Mouse (Mus musculus): ENCODE data around the gene Cda. TPM values are rescaled to one million over a fixed set of nuclear protein-coding genes. Genes with fewer than 3 reads are reported as not detected.
A peak's percentile ranks its signal among the peaks of the same experiment; 100 is the strongest.
"Not testable (repeated sequence)": the region's sequence is repeated elsewhere in the genome, so short reads cannot be mapped to it uniquely, and the experiment has no call there.

Cda gene
- total RNA-seq, 1 experiment from 2014 or later = not detected

DNA sequence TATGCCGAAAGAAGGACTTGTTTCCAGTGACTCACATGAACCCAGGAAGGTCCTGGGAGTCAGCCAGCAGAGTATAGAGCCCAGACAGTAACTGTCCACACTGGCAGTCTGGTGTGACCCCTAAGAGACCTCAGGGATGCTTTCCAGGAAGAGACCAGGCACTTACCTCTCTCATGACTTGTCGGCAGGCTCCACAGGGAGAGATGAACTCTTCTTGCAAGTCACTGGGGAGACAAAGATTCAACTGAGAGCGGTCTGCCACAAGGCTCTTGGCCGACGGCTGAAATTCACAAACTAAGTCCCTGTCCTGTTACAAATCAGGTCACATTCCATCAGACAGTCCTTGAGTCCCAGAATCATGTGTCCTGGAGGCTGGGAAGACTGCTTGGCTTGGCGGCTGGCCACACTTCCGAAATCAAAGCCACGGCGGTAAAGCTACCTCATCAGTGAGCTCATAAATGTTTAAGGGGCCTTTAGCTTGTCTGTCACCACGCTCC lies 24.4 kb downstream of the Cda start:
- no peak for ATAC-seq (replicated peaks in 1 of 2; ENCODE audit: insufficient read depth in 1 of 2, low FRiP score in 2 of 2, low TSS enrichment in 1 of 2, low read depth in 1 of 2, poor library complexity in 2 of 2, severe bottlenecking in 2 of 2)

DNA sequence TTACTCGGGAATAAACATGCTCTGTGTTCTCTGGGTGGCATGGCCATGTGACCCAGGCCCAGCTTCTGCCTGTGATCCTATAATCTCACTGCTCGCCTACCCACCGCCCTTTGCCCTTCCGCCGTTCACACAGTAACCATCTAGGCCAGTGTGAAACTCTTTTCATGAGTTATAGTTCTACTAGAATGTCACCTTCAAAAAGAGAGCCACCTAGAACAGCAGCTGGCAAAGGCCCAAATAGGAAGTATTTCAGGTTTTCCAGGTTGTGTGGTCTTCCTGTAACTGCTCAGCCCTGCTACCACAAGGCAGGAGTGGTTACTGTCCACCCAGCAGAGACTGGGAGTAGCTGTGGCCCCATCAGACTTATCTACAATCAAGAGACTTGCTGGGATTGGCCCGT lies 25.0 kb downstream of the Cda start:
- no peak for ATAC-seq (replicated peaks in 1 of 2; ENCODE audit: insufficient read depth in 1 of 2, low FRiP score in 2 of 2, low TSS enrichment in 1 of 2, low read depth in 1 of 2, poor library complexity in 2 of 2, severe bottlenecking in 2 of 2)

DNA sequence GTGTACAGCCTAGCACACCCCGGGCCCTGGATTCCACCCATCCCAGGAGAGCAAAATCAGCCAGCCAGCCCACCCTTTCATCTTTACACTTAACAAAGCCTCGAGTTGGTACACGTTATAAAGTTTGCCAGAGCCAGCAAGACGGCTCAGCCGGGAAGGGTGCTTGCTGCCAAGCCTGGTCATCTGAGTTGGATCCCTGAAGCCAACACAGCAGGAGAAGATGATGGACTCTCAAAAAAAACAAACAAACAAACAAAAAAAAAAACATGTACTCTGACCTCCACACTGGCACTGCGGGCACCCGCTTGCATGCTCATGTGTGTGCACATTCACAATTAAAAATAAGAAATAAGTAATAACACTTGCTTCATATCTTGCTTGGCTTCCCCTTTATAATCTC lies 25.7 kb downstream of the Cda start:
- ATAC-seq (replicated peaks in 1 of 2; ENCODE audit: insufficient read depth in 1 of 2, low FRiP score in 2 of 2, low TSS enrichment in 1 of 2, low read depth in 1 of 2, poor library complexity in 2 of 2, severe bottlenecking in 2 of 2) = no peak

DNA sequence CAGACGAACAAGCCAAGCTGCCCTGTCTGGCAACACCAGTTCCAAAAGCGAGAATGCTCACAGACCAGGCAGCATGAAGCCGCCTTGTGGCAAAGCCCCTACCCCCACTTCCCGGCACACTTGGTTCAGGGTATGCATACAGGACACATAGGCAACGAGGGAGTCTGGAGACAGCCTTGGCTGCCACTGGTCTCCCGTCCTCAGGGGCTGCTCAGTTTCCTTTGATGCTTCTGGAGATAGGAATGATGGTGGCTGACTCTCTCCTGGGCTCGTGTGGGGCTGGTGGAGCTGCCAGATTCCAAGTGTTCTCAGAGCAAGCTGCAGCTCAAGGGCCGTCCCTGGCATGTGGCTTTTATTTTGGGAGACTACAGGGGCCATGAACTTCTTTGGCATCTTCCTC lies 26.4 kb downstream of the Cda start:
- ATAC-seq (replicated peaks in 1 of 2; ENCODE audit: insufficient read depth in 1 of 2, low FRiP score in 2 of 2, low TSS enrichment in 1 of 2, low read depth in 1 of 2, poor library complexity in 2 of 2, severe bottlenecking in 2 of 2) = no peak

DNA sequence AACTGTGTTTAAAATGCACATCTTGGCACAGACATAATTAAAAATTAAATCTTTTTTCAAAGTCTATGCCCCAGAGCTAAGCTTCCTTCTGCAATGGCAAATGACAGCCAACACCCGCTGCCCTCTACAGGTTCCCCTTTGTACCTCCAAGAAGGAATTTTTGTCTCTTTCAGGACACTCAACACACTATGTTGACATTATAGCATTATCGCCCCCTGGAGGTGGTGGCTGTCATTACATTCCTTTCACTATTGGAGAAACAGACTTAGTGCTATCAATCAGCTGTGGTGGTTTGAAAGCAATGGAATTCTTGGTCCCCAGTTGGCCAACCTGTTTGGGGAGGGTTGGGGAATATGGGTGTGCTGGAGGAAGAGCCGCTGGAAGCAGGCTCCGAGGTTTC lies 27.8 kb downstream of the Cda start:
- 0 out of 4 replicates have a peak, but pooled peaks of 1 of the 2 experiments have one; percentile 32 for ATAC-seq (replicated peaks in 1 of 2; ENCODE audit: insufficient read depth in 1 of 2, low FRiP score in 2 of 2, low TSS enrichment in 1 of 2, low read depth in 1 of 2, poor library complexity in 2 of 2, severe bottlenecking in 2 of 2)

DNA sequence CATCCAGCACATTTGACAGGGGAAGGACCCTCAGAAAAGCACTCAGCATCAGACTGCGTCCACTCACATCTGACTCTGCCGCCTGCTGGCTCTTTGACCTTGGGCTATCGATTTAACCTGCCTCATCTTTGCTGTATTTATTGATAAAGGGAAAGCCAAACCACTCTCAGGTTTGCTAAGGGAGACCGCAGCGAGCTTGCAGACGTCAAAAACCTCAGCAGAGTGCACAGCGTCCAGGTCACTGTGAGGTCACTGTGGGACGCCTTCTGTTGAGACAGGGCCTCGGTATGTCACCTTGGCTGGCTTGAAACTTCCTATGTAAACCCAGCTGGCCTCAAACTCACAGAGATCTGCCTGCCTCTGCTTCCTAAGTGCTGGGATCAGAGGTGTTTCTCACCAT lies 30.5 kb downstream of the Cda start:
- no peak for ATAC-seq (replicated peaks in 1 of 2; ENCODE audit: insufficient read depth in 1 of 2, low FRiP score in 2 of 2, low TSS enrichment in 1 of 2, low read depth in 1 of 2, poor library complexity in 2 of 2, severe bottlenecking in 2 of 2)

DNA sequence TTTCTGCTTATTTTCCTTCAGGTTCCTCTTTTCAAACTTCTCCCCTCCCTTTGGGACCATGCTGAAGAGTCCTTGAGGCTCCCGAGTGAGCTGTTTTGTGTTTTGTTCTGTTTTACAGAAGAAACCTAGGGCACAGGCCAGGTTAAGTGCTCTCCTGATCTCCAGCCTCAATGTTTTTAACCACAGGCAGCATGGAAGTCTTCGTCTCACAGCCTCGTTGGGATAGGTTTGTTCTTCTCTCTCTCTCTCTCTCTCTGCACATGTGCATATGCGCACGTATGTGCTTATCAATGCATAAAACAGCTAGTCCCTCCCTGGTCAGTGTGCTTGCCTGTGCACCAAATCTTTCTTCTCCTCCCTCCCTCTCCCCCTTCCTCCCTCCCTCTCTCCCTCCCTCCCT lies 30.9 kb downstream of the Cda start:
- ATAC-seq (replicated peaks in 1 of 2; ENCODE audit: insufficient read depth in 1 of 2, low FRiP score in 2 of 2, low TSS enrichment in 1 of 2, low read depth in 1 of 2, poor library complexity in 2 of 2, severe bottlenecking in 2 of 2) = no peak

DNA sequence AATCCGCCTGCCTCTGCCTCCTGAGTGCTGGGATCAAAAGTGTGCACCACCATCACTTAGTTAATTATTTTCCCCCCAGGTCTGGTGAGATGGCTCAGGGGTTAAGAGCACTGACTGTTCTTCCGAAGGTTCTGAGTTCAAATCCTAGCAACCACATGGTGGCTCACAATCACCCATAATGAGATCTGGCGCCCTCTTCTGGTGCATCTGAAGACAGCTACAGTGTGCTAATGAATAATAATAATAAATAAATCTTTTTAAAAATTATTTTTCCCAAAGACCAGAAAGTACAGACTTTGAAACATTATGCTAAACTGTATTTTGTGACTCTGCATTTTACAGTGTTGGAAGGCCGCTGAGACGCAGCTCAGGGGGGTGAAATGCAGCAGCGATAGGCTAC lies 32.1 kb downstream of the Cda start:
- no peak for ATAC-seq (replicated peaks in 1 of 2; ENCODE audit: insufficient read depth in 1 of 2, low FRiP score in 2 of 2, low TSS enrichment in 1 of 2, low read depth in 1 of 2, poor library complexity in 2 of 2, severe bottlenecking in 2 of 2)

DNA sequence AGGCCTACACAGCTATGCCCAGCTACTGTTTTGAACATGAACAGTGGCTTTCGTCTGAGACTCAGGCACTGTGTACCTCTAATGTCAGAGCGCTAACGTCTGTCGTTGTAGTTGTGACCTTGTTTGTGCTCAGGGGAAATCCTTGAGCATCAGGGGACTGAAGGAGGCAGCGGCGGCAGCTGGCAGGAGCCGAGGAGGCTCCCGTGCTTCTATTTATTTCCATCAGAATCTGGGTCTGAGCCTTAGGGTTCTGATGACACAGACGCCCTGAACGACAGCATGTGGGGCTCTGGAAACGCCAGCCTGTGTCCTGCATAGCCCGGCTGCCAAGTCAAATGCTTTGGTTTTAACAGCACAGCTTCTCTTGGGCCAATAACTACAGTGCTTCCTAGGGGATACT lies 32.8 kb downstream of the Cda start:
- no peak for ATAC-seq (replicated peaks in 1 of 2; ENCODE audit: insufficient read depth in 1 of 2, low FRiP score in 2 of 2, low TSS enrichment in 1 of 2, low read depth in 1 of 2, poor library complexity in 2 of 2, severe bottlenecking in 2 of 2)

DNA sequence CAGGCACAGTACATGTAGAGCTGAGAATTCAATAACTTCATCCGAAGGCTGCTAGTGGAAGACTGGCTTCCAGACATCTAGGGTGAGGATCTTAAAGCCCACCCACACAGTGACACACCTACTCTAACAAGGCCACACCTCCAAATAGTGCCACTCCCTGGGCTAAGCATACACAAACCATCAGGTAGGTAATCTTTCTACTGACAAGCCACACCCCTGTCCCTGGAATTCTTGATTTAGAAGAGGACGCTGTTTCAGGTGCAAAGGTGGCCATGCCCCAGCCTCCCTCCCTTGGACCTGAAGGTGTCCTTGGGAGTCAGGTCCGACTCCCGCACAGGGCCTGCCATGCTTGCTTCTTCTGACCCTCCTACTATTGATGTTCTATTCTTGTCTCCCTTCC lies 34.7 kb downstream of the Cda start:
- no peak for ATAC-seq (replicated peaks in 1 of 2; ENCODE audit: insufficient read depth in 1 of 2, low FRiP score in 2 of 2, low TSS enrichment in 1 of 2, low read depth in 1 of 2, poor library complexity in 2 of 2, severe bottlenecking in 2 of 2)

DNA sequence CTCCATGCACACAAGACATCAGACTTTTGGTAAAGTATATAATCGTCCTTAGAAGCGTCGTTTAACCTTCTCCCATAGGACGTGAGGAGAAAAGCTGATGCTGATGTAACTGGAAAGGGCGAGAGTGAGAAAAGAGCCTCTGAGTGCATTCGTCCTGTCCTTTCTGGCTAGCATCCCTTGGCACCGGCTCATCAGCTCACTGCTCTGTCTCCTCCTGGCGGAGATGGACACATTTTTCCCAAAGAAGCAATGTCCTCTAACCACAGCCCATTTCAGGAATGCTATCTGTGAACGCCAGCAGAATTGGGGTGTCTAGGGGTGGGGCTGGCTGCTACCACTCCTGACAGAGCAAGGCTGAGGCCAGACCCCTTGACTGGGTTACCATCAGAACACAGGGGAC lies 36.1 kb downstream of the Cda start:
- ATAC-seq (replicated peaks in 1 of 2; ENCODE audit: insufficient read depth in 1 of 2, low FRiP score in 2 of 2, low TSS enrichment in 1 of 2, low read depth in 1 of 2, poor library complexity in 2 of 2, severe bottlenecking in 2 of 2) = no peak

DNA sequence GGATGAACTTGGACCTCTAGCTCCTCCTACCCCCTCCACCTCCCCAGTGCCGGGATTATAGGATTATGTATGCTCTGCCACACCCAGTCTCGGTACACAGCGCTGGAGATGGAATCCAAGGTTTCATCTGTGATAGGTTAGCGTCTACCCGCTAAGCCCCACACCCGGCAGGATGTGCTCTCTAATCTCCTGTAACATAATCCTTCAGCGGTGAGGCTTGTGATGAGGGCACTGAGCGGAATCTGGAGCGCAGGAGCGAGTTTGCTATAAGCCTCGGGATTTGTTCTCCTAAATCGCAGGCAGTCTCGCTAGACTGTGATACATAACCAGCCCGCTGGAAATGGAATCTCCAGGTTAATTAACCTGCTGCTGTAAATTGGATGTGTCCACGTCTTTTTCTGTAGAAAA lies 37.5 kb downstream of the Cda start:
- ATAC-seq (replicated peaks in 1 of 2; ENCODE audit: insufficient read depth in 1 of 2, low FRiP score in 2 of 2, low TSS enrichment in 1 of 2, low read depth in 1 of 2, poor library complexity in 2 of 2, severe bottlenecking in 2 of 2) = no peak

DNA sequence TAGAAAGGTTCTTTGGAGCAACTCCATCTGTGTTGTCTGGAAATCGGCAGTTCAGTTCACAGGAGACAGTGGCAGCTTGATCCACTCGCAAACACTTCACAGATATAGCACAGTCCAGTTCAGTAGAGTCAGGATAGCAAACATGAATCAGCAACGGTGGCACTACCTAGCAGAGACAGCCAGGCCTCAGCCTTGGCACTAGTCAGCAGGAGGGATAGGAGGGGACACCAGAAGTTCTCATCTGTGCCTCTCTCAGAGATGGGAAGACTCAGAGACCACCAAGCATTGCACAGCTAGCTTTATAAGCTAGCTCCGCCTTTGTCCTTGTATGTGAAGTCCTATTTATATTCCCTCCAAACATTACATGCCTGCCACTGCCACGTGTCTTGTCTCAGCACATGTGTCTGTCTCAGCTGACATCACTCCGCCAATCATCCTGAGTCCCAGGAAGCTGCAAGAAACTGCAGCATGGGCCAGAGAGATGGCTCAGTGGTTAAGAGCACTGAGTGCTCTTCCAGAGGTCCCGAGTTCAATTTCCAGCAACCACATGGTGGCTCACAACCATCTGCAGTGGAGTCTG lies 39.8 kb downstream of the Cda start:
- no peak for ATAC-seq (replicated peaks in 1 of 2; ENCODE audit: insufficient read depth in 1 of 2, low FRiP score in 2 of 2, low TSS enrichment in 1 of 2, low read depth in 1 of 2, poor library complexity in 2 of 2, severe bottlenecking in 2 of 2)

DNA sequence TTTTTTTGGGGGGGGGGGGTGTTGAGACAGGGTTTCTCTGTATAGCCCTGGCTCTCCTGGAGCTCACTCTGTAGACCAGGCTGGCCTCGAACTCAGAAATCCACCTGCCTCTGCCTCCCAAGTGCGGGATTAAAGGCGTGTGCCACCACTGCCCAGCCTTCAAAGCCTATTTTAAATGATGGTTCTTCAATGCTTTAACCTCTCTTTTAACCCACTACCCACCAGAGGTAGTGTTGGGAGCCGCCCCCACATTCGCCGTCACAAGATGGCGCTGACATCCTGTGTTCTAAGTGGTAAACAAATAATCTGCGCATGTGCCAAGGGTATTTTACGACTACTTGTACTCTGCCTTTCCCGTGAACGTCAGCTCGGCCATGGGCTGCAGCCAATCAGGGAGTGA lies 40.6 kb downstream of the Cda start:
- not testable (repeated sequence) for ATAC-seq (replicated peaks in 1 of 2; ENCODE audit: insufficient read depth in 1 of 2, low FRiP score in 2 of 2, low TSS enrichment in 1 of 2, low read depth in 1 of 2, poor library complexity in 2 of 2, severe bottlenecking in 2 of 2)

DNA sequence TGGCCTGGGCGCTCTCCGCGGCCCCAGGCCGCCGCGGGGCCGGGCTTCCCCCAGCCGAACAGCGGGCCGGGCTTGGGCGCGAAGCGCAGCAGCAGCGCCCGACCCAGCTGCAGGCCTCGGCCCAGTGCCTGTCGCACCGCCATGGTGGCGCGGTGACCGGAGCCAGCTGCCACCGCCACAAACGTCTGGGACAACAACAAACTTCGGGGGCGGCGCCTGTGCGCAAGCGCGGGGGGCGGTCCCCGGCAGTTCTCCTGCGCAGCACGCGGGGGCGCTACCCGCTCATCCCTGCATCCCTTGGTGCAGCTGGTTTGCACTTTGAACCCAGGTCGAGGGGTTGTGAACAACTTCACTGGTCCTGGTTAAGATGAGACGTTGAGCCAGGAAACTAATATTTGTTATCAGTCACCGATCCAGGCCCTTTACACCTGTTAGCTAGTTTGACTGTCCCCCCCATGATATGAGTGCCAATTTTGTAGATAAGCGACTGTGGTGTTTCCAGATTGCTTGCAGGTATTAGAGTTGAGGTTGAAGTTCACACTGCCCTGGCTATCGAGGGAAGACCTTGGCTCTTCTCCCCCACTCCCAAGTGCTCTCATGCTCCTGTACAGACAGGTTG lies 41.6 kb downstream of the Cda start, which contains the start of gene Pink1:
Pink1 (minus strand) TSS at position 231 of the 619 bp plus-strand sequence.
- peak; percentile 72 to 84; a peak in 3 of 4 replicates for ATAC-seq (replicated peaks in 1 of 2; ENCODE audit: insufficient read depth in 1 of 2, low FRiP score in 2 of 2, low TSS enrichment in 1 of 2, low read depth in 1 of 2, poor library complexity in 2 of 2, severe bottlenecking in 2 of 2)

DNA sequence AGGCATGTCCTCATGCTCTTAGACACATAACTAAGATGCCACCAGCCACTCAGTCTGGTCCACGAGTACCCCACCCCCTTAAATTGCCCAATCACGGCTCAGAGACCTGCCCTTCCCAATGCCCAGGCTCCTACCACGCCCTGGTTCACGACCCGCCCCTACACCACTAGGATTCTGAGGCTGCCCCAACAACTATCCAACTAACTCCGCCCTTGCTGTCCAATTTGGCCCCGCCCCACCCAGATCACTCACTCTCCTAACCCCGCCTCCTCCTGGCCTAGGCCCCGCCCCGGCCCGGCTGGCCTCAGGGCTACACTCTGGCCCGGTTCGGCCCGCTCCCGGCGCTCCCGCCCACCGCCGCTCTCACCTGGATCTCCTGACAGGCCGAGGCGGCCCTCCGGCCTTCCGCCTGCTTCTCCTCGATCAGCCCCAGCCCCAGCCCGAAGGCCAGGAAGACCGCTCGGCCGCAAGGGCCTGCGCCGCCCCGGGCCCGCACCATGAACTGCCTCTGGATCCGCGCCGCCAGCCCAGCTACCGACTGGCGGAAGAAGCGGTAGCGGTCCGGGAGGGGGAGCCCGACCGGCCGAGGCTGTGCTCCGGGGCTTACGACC lies 42.2 kb downstream of the Cda start:
- ATAC-seq (replicated peaks in 1 of 2; ENCODE audit: insufficient read depth in 1 of 2, low FRiP score in 2 of 2, low TSS enrichment in 1 of 2, low read depth in 1 of 2, poor library complexity in 2 of 2, severe bottlenecking in 2 of 2) = peak; percentile 92 to 96

DNA sequence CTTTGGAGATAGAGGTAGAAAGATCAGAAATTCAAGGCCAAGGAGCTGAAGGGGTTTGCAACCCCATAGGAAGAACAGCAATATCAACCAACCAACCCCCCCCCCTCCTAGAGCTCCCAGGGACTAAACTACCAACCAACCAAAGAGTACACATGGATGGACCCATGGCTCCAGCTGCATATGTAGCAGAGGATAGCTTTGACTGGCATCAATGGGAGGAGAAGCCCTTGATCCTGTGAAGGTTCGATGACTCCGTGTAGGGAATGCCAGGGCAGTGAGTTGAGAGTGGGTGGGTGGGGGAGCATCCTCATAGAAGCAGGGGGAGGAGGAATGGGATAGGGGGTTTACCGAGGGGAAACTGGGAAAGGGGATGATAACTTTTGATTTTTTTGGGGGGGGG lies 43.3 kb downstream of the Cda start:
- ATAC-seq (replicated peaks in 1 of 2; ENCODE audit: insufficient read depth in 1 of 2, low FRiP score in 2 of 2, low TSS enrichment in 1 of 2, low read depth in 1 of 2, poor library complexity in 2 of 2, severe bottlenecking in 2 of 2) = no peak

DNA sequence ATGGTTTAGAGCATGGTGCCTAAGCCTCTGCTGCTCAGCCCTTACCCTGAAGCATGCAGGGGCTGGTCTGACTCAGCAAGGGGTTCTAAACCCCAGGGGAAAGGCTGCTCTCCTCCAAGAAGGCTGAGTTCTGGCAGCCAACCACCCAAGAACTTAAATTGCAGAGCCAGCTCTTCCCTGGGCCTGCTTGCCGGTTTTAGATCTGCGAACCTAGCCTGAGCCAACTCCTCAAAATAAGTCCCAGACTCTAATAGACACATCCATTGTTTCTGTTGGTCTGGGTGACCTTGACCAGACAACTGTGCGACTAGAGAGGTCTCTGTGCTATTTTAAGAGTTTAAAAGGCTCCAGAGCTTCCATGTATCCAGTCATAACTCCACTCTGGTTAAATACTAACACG lies 44.0 kb downstream of the Cda start:
- ATAC-seq (replicated peaks in 1 of 2; ENCODE audit: insufficient read depth in 1 of 2, low FRiP score in 2 of 2, low TSS enrichment in 1 of 2, low read depth in 1 of 2, poor library complexity in 2 of 2, severe bottlenecking in 2 of 2) = no peak

DNA sequence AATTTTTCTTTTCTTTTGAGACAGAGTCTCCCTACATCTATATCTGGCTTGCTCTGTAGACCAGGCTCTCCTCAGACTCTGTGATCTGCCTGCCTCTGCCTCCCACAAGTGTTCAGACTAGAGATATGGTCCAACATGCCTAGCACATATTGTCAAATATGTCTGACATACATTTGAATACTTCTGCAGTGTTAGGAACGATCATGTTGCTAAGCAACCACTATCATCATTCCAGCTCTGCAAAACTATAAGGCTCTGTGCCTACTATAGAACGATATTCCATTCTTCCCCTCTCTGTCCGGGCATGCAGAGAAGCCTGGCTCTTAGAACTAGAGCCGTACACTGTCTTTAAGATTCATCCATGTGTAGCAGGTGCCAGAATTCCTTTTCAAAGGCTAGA lies 45.1 kb downstream of the Cda start:
- ATAC-seq (replicated peaks in 1 of 2; ENCODE audit: insufficient read depth in 1 of 2, low FRiP score in 2 of 2, low TSS enrichment in 1 of 2, low read depth in 1 of 2, poor library complexity in 2 of 2, severe bottlenecking in 2 of 2) = no peak

All from hematopoietic stem cell, adult 5-6 weeks (primary cell).